Mouse (Mus musculus) bone marrow macrophage, adult 2 months (primary cell): ENCODE data around the gene Ceacam2.

Experiments used
- CTCF ChIP-seq: IDR thresholded peaks from 2 replicates; pipeline ENCODE4 v1.5.1; 2012; ENCODE audit warnings: low read depth, mild to moderate bottlenecking, low read length, moderate library complexity
- POLR2A ChIP-seq: IDR thresholded peaks from 2 replicates; pipeline ENCODE4 v1.6.1; 2012; ENCODE audit warnings: mild to moderate bottlenecking, low read depth, low read length, borderline replicate concordance

DNA sequence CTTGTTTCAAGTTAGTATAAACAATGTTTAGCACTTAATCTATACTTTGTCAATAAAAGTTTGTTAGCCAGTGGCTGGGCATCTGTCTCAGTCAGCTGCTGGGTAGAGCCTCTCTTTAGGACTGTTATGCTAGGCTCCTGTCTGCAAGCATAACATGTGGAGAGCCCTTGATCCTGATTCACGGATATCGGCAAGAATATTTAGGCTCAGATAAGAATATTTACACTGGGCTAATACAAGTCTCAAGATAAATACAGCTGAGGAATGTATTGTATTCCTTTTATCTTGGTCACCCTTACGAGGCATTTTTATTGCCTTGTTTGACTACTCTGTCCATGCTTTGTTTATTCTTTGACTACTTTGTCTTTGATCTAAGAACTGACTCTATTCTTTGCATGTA is 29.7 kb downstream of the Ceacam2 start:
- no peak for TF ChIP-seq POLR2A
- TF ChIP-seq CTCF = no peak
